Mouse (Mus musculus): ENCODE data around the gene Uaca. TPM values are rescaled to one million over a fixed set of nuclear protein-coding genes. Genes with fewer than 3 reads are reported as not detected.

The Uaca gene
- polyA plus RNA-seq, 1 experiment: 11.9 TPM

Other genes with a start within 250 kb of the Uaca start
- 65.1 and 67.9 TPM in 2 replicates for gene Lrrc49, start 106.4 kb upstream of the Uaca start, polyA plus RNA-seq (2012; rRNA removed)
- gene Larp6, start 81.6 kb upstream of the Uaca start, polyA plus RNA-seq (2012; rRNA removed): 24.1 and 25.2 TPM in 2 replicates